Mouse (Mus musculus) heart, embryonic 13.5 days (tissue): ENCODE measurements around the gene Dbndd1. TPM values are rescaled to one million over a fixed set of nuclear protein-coding genes. Genes with fewer than 3 reads are reported as not detected.
"Not testable (repeated sequence)": the region's sequence is repeated elsewhere in the genome, so short reads cannot be mapped to it uniquely, and the experiment has no call there.

ENCODE experiments used
- ATAC-seq: fragments of 200-750 bp; cut with Nextera tagmentation; 2 replicates; pipeline ENCODE4 v1.8.0; 2017; ENCODE audit warnings: moderate TSS enrichment; ENCODE audit not compliant: insufficient number of reproducible peaks, low FRiP score, low TSS enrichment; ENCODE audit errors: extremely low read depth
- H3K27ac ChIP-seq: fragments of 300-500 bp; sonication (generic); replicated peaks from 2 replicates; pipeline ENCODE4 v1.5.1; 2015; ENCODE audit warnings: moderate library complexity, mild to moderate bottlenecking, inconsistent platforms
- H3K27me3 ChIP-seq: fragments of 300-500 bp; sonication (generic); replicated peaks from 2 replicates; pipeline ENCODE4 v1.6.1; 2015; ENCODE audit warnings: mild to moderate bottlenecking, inconsistent platforms
- H3K36me3 ChIP-seq: fragments of 300-500 bp; sonication (generic); 2 replicates; pipeline ENCODE4 v1.6.1; 2015; ENCODE audit warnings: mild to moderate bottlenecking, inconsistent platforms
- H3K4me1 ChIP-seq: fragments of 300-500 bp; sonication (generic); 2 replicates; pipeline ENCODE4 v1.6.1; 2015; ENCODE audit warnings: inconsistent platforms
- H3K4me2 ChIP-seq: fragments of 300-500 bp; sonication (generic); 2 replicates; pipeline ENCODE4 v1.6.1; 2015; ENCODE audit warnings: inconsistent platforms, mild to moderate bottlenecking, moderate library complexity
- H3K4me3 ChIP-seq: fragments of 300-500 bp; sonication (generic); 2 replicates; pipeline ENCODE4 v1.5.1; 2015; ENCODE audit warnings: moderate library complexity, mild to moderate bottlenecking, inconsistent platforms
- H3K9ac ChIP-seq: fragments of 300-500 bp; sonication (generic); 2 replicates; pipeline ENCODE4 v1.6.1; 2015; ENCODE audit warnings: inconsistent platforms, mild to moderate bottlenecking, moderate library complexity
- H3K9me3 ChIP-seq: fragments of 300-500 bp; sonication (generic); 2 replicates; pipeline ENCODE4 v1.6.1; 2016; ENCODE audit warnings: inconsistent platforms
- WGBS: fragments of 180-500 bp; shearing (Covaris S2); methylation state at CpG from one replicate; pipeline ENCODE4 v1.1.7; 2015; ENCODE audit warnings: mixed read lengths; 5-methylcytosine and 5-hydroxymethylcytosine counted together
- polyA plus RNA-seq: library from polyadenylated mRNA; unstranded; fragments of >200 nt; fragmentation: Nextera tagmentation; extraction: Ambion mirVana; gene quantifications from 2 replicates; pipeline ENCODE4 v1.2.1, GENCODE M21; 2015

Gene Dbndd1
- polyA plus RNA-seq, result 1.3 and 1.4 TPM in 2 replicates

GRCm38 (mm10) chr8:123514781-123515539 is at the start of gene Dbndd1:
Gene Dbndd1 (minus strand): TSS chr8:123515463.
- ATAC-seq, result no peak
- peak within 1 kb of the TSS; percentile 81 for H3K9ac ChIP-seq
- under 1% methylated on average over 51 of the region's 63 CpGs for WGBS
- H3K4me2 ChIP-seq, result peak within 1 kb of the TSS; percentile 89
- peaks cover 33% of the 10 kb centered on the region for H3K4me1 ChIP-seq
- H3K27me3 ChIP-seq, result peaks cover 61% of the 10 kb centered on the region
- no peaks in the 10 kb centered on the region for H3K9me3 ChIP-seq
- H3K4me3 ChIP-seq, result peak within 1 kb of the TSS; percentile 62
- H3K36me3 ChIP-seq, result peaks cover 2% of the 10 kb centered on the region
- no peak within 1 kb of the TSS for H3K27ac ChIP-seq

DNA sequence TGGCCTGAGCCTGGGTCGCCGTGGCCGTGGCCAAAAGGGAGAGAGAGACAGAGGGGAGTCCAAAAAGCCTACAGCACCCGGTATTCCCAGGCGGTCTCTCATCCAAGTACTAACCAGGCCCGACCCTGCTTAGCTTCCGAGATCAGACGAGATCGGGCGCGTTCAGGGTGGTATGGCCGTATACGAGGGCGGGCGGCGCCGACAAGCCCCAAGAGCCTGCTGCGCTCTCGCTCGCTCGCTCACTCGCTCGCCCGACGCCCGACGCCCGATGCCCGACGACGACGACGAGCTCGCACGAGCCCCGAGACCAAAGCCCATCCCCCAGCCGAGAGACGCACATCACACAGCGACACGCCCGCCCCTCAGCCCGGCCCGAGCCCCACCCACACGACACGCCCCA is 49.0 kb upstream of the Dbndd1 start:
- H3K4me2 ChIP-seq, H3K27me3 ChIP-seq, H3K9ac ChIP-seq, ATAC-seq, H3K9me3 ChIP-seq, H3K27ac ChIP-seq, H3K4me3 ChIP-seq, H3K36me3 ChIP-seq, H3K4me1 ChIP-seq: not testable (repeated sequence)
- WGBS, result no CpG with 5 or more reads among the region's 45 CpGs

DNA sequence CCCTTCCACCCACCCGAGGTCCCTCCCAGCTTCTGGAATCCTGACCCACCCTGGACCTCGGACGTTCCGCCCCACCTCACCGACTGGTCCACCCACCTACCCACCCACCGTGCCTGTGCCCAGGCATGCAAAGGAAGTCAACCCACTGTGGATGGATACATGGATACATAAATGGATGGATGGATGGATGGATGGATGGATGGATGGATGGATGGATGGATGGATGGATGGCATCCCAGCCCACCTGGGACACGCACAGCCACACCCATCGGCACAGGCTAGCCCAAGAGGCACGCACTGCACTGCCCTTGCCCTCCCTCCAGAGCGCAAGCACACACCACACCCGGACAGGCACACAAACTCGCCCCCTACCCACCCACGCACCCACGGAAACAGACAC is 22.4 kb upstream of the Dbndd1 start:
- not testable (repeated sequence) for H3K27ac ChIP-seq, H3K4me2 ChIP-seq, H3K9me3 ChIP-seq, H3K4me1 ChIP-seq, H3K9ac ChIP-seq, H3K4me3 ChIP-seq, ATAC-seq
- 67% methylated on average over 2 of the region's 14 CpGs for WGBS
- peaks cover 41% of the 10 kb centered on the region for H3K36me3 ChIP-seq
- peaks cover 19% of the 10 kb centered on the region for H3K27me3 ChIP-seq

DNA sequence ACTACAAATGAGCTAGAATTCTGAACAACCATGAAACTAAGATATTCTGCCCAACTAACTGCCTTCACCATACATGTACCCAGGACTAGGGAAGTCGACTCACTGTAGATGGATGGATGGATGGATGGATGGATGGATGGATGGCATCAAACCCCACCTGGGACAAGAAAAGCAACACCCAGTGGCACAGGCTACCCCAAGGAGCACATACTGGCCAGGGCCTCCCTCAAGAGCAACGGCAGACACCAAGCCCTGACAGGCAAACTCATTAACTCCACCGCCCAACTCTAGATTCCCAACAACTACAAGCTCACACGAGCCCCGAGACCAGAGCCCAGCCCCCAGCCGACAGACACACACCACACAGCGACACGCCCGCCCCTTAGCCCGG is 21.7 kb upstream of the Dbndd1 start:
- no peak overlapping the region for H3K4me2 ChIP-seq
- H3K27me3 ChIP-seq, result peaks cover 19% of the 10 kb centered on the region
- WGBS, result 25% methylated on average over 8 of the region's 10 CpGs
- no peak for ATAC-seq
- peaks cover 48% of the 10 kb centered on the region for H3K36me3 ChIP-seq
- H3K9ac ChIP-seq, result no peak overlapping the region
- no peak overlapping the region for H3K4me3 ChIP-seq
- H3K9me3 ChIP-seq, result no peaks in the 10 kb centered on the region
- H3K27ac ChIP-seq, result no peak overlapping the region
- no peaks in the 10 kb centered on the region for H3K4me1 ChIP-seq

DNA sequence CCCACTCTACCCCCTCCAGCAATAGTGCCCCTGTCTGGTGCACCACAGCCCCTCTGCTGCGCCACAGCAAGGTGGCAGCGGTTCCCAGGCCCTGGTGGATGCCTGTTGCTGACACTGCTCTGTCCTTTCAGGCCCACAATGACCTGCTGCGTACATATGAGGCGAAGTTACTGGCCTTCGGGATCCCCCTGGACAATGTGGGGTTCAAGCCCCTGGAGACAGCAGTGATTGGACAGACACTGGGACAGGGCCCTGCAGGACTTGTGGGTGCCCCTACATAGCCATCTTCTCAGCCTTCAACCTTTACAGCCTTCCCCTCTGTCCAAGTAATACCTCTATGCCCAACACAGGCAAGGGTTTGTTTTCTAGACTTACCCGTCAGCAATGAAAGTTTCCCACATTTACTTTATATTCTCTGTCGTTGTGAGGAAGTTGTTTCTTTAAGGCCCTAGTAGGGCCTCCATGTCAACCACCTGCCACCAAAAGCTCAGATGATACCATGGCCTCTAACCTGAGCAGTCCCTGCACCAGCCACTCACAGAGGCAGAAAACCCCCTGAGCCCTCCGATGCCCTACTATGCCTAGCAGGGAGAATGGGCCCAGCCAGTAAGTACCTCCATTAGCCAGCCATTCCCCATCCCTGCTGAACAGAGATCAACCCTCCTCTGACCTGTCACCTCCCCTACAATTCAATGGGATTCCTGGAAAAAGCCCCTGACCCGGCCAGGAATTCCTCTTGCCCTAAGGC is 21.2 kb upstream of the Dbndd1 start:
- 84% methylated on average over 9 of the region's 9 CpGs for WGBS
- Histone ChIP-seq H3K27ac (no peak overlapping the region), H3K9ac (no peak overlapping the region), H3K36me3 (peaks cover 53% of the 10 kb centered on the region), H3K4me2 (no peak overlapping the region), H3K4me3 (no peak overlapping the region), H3K27me3 (peaks cover 19% of the 10 kb centered on the region), H3K4me1 (no peaks in the 10 kb centered on the region), H3K9me3 (no peaks in the 10 kb centered on the region)
- ATAC-seq, result no peak

DNA sequence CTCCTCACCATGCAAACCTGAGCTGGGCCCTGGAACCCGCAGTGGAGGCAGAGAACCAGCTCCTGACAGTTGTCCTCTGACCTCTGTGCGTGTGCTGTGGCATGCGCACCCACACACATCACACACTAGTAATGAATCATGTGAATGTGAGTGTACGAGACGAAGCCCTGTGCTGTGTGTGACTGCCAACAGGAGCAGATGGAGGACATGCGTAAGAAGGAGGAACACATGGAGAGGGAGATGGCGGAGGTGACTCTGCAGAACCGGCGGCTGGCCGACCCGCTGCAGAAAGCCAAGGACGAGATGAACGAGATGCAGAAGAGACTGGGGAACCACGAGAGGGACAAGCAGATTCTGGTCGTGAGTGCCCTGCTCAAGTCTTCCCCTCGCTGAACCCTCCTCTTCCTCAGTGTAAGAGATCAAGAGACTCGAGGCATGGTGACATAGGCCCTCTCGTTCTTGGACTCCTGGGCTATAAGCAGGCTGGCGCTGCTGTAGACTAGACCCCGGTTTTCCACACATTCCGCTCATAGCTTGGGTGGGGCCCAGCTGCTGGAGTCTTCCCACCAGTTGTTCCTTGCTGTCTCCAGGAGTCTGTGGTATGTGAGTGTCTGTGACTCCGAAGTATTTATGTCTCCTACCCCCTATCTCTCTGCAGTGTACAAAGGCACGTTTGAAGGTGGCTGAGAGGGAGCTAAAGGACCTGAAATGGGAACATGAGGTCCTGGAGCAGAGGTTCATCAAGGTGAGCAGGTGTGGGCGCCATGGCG is 12.6 kb upstream of the Dbndd1 start:
- Histone ChIP-seq H3K27ac (no peak overlapping the region), H3K4me2 (no peak overlapping the region), H3K4me3 (no peak overlapping the region), H3K36me3 (peaks cover 100% of the 10 kb centered on the region), H3K27me3 (no peaks in the 10 kb centered on the region; the same call in 1 of the 2 replicates), H3K9ac (no peak overlapping the region), H3K9me3 (no peaks in the 10 kb centered on the region), H3K4me1 (no peaks in the 10 kb centered on the region)
- ATAC-seq, result no peak
- WGBS, result 77% methylated on average over 25 of the region's 25 CpGs

DNA sequence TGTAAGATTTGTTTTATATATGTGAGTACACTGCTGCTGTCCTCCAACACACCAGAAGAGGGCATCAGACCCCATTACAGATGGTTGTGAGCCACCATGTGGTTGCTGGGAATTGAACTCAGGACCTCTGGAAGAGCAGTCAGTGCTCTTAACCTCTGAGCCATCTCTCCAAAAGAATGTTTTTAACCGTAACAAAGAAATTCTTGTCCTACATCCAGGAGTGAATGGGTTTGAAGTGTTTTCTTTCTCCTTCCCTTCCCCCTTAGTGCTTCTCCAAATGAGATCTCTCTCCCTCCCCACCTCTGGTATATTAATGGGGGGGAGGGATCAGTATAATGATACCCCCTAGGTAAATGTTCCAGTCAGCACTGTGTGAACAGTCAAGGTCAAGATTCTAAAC is 4.8 kb upstream of the Dbndd1 start:
- not testable (repeated sequence) for H3K27ac ChIP-seq, H3K9ac ChIP-seq
- 78% methylated on average over 1 of the region's 1 CpGs for WGBS

GRCm38 (mm10) chr8:123518667-123519066 is 3.4 kb upstream of the Dbndd1 start, which contains the start of gene Gas8:
Gene Gas8 (plus strand): TSS chr8:123518834.
- H3K9me3 ChIP-seq, result no peaks in the 10 kb centered on the region
- peak within 1 kb of the TSS; percentile 82 for H3K9ac ChIP-seq
- peaks cover 42% of the 10 kb centered on the region for H3K27me3 ChIP-seq
- ATAC-seq, result peak; percentile 81
- peaks cover 33% of the 10 kb centered on the region for H3K36me3 ChIP-seq
- no peak within 1 kb of the TSS for H3K27ac ChIP-seq
- H3K4me3 ChIP-seq, result peak within 1 kb of the TSS; percentile 75
- peak within 1 kb of the TSS; percentile 83 for H3K4me2 ChIP-seq
- whole genome bisulfite sequencing, result under 1% methylated on average over 20 of the region's 20 CpGs
- peaks cover 28% of the 10 kb centered on the region for H3K4me1 ChIP-seq

More for the DNA sequence above, 4.8 kb upstream of the Dbndd1 start:
- ATAC-seq, H3K9me3 ChIP-seq, H3K4me2 ChIP-seq, H3K4me3 ChIP-seq: not testable (repeated sequence)
- Histone ChIP-seq H3K36me3 (peaks cover 46% of the 10 kb centered on the region), H3K4me1 (peaks cover 15% of the 10 kb centered on the region), H3K27me3 (peaks cover 28% of the 10 kb centered on the region)

DNA sequence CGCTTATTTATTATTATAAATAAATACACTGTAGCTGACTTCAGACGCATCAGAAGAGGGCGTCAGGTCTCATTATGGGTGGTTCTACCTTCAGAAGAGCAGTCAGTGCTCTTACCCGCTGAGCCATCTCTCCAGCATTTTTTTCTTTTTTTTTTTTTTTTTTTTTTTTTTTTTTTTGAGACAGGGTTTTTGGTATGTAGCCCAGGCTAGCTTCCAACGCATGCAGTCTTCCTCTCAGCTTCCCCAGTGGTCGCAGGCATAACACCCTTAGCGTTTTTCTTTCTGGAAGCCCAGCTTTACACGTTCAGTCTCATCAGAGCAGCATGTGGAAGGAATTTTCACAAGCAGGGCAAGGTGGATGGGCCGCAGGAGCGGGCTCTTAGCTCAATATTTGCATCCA is 2.9 kb upstream of the Dbndd1 start:
- 36% methylated on average over 10 of the region's 10 CpGs for WGBS
- Histone ChIP-seq H3K36me3 (peaks cover 28% of the 10 kb centered on the region), H3K4me3 (peak overlapping the region; percentile 75), H3K4me2 (peak overlapping the region; percentile 83), H3K9me3 (no peaks in the 10 kb centered on the region), H3K27ac (no peak overlapping the region), H3K27me3 (peaks cover 47% of the 10 kb centered on the region), H3K4me1 (peaks cover 33% of the 10 kb centered on the region), H3K9ac (0 out of 2 replicates have a peak overlapping the region, but pooled peaks have one; percentile 67)
- ATAC-seq, result no peak

DNA sequence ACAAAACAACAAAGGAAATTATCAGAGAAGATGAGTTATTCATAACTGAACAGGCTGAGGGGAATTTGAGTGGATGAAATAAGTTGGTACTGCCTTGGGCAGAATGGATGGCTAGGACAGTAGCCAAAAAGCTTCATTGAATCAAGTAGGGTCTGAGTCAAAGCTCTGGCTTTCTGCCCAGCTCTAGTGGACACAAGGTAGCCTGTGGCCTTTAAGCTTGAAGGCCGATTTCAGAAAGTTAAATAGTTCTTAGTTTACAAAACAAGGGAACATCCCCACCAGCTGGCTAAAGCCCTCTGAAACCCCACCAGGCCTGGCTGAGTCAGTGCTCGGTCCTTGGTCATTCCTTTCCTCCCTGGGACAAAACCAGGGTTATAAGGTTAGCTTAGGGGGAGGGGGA is 1.3 kb upstream of the Dbndd1 start:
- peaks cover 57% of the 10 kb centered on the region for H3K27me3 ChIP-seq
- H3K4me3 ChIP-seq, result no peak overlapping the region
- H3K36me3 ChIP-seq, result peaks cover 13% of the 10 kb centered on the region
- H3K9me3 ChIP-seq, result no peaks in the 10 kb centered on the region
- no peak for ATAC-seq
- 41% methylated on average over 2 of the region's 2 CpGs for WGBS
- no peak overlapping the region for H3K27ac ChIP-seq
- no peak overlapping the region for H3K9ac ChIP-seq
- H3K4me2 ChIP-seq, result no peak overlapping the region
- H3K4me1 ChIP-seq, result peaks cover 33% of the 10 kb centered on the region

GRCm38 (mm10) chr8:123515540-123515897 is 256 bp upstream of the Dbndd1 start:
- Histone ChIP-seq H3K4me3 (peak overlapping the region; percentile 62), H3K4me1 (peaks cover 33% of the 10 kb centered on the region), H3K27ac (no peak overlapping the region), H3K36me3 (peaks cover 2% of the 10 kb centered on the region), H3K9ac (no peak overlapping the region), H3K27me3 (peaks cover 58% of the 10 kb centered on the region), H3K9me3 (no peaks in the 10 kb centered on the region), H3K4me2 (peak overlapping the region; percentile 89)
- ATAC-seq, result no peak
- 2% methylated on average over 11 of the region's 11 CpGs for WGBS
